Mouse (Mus musculus) intestine, embryonic 16.5 days (tissue): ENCODE data around the gene Acvrl1. TPM values are rescaled to one million over a fixed set of nuclear protein-coding genes. Genes with fewer than 3 reads are reported as not detected.

ENCODE experiments used
- ATAC-seq: fragments of 200-750 bp; cut with Nextera tagmentation; 2 replicates; pipeline ENCODE4 v1.8.0; 2017; ENCODE audit warnings: moderate TSS enrichment, moderate library complexity
- H3K27ac ChIP-seq: fragments of 300-500 bp; sonication (generic); 2 replicates; pipeline ENCODE4 v1.5.1; 2014; ENCODE audit warnings: mild to moderate bottlenecking, low read length
- H3K27me3 ChIP-seq: fragments of 300-500 bp; sonication (generic); replicated peaks from 2 replicates; pipeline ENCODE4 v1.6.1; 2014; ENCODE audit warnings: low read length, control low read depth, mixed read lengths; ENCODE audit not compliant: control insufficient read depth, insufficient read depth
- H3K36me3 ChIP-seq: fragments of 300-500 bp; sonication (generic); 2 replicates; pipeline ENCODE4 v1.6.1; 2014; ENCODE audit warnings: low read length, control low read depth; ENCODE audit not compliant: control insufficient read depth, insufficient read depth
- H3K4me1 ChIP-seq: fragments of 300-500 bp; sonication (generic); 2 replicates; pipeline ENCODE4 v1.6.1; 2014; ENCODE audit warnings: low read length, control low read depth, mixed read lengths; ENCODE audit not compliant: control insufficient read depth, insufficient read depth
- H3K4me2 ChIP-seq: fragments of 300-500 bp; sonication (generic); 2 replicates; pipeline ENCODE4 v1.6.1; 2014; ENCODE audit warnings: low read depth, low read length, control low read depth
- H3K4me3 ChIP-seq: fragments of 300-500 bp; sonication (generic); 2 replicates; pipeline ENCODE4 v1.5.1; 2014; ENCODE audit warnings: mild to moderate bottlenecking, low read length
- H3K9ac ChIP-seq: fragments of 300-500 bp; sonication (generic); 2 replicates; pipeline ENCODE4 v1.6.1; 2014; ENCODE audit warnings: low read depth, low read length
- H3K9me3 ChIP-seq: fragments of 300-500 bp; sonication (generic); 2 replicates; pipeline ENCODE4 v1.6.1; 2016; ENCODE audit warnings: low read length, control low read depth; ENCODE audit not compliant: control insufficient read depth
- WGBS: fragments of 180-500 bp; shearing (Covaris S2); extraction: QIAGEN DNeasy Blood & Tissue Kit; methylation state at CpG from one replicate; pipeline ENCODE4 v1.1.7; 2014; 5-methylcytosine and 5-hydroxymethylcytosine counted together
- polyA plus RNA-seq: library from polyadenylated mRNA; unstranded; fragments of >200 nt; fragmentation: Nextera tagmentation; extraction: Ambion mirVana; gene quantifications from 2 replicates; pipeline ENCODE4 v1.2.1, GENCODE M21; 2015

Gene Acvrl1
- polyA plus RNA-seq = 31.2 and 31.9 TPM in 2 replicates

DNA sequence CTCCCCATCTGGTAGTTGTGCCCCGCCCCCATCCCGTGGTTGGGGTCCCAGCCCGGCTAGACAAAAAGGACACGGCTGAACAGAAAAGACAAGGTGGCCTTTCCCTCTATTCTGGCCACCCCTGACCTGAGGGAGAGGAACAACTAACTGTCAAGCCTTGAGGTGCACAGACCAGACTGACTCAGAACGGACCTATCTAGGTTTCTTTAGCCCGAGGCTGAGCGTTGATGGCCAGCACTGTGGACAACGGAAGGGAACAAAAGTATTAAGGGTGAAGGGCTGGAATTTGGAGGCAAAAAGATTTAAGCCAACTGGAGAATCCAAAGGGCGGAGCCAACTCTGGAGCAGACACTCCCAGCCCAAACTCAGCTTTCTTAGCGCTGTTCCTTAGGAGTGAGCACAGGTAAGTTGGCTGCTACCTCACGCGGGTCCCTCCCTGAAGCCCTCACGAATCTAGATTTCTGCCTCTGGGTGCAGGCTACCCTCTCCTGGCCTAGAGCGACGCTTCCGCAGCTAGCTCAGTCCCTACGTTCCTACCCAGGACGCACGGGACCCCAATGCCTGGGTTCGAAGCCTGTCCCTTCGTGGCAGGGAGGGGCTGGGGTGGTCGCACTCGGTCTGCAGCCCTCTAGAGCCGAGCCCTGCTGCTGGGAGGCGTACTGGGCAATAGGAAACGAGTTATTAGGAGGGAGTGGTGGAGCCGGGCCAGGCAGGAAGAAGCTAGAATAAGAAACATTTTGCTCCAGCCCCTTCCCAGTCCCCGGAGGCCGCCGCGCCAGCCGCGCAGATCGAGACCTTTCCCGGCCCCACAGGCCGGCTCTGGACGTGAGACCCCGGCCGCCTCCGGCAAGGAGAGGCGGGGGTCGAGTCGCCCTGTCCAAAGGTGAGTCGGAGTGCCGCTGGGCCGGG, at the start of gene Acvrl1:
TSS of gene Acvrl1 (plus strand) at position 342 of the 909 bp plus-strand sequence.
- WGBS = 6% methylated on average over 46 of the region's 46 CpGs
- Histone ChIP-seq H3K9ac (peak within 1 kb of the TSS; percentile 86), H3K27me3 (no peaks in the 10 kb centered on the region), H3K4me3 (peak within 1 kb of the TSS; percentile 59), H3K9me3 (no peaks in the 10 kb centered on the region), H3K27ac (peak within 1 kb of the TSS; percentile 76), H3K36me3 (no peaks in the 10 kb centered on the region), H3K4me2 (peak within 1 kb of the TSS; percentile 88), H3K4me1 (peaks cover 35% of the 10 kb centered on the region)
- peak; percentile 50 for ATAC-seq

DNA sequence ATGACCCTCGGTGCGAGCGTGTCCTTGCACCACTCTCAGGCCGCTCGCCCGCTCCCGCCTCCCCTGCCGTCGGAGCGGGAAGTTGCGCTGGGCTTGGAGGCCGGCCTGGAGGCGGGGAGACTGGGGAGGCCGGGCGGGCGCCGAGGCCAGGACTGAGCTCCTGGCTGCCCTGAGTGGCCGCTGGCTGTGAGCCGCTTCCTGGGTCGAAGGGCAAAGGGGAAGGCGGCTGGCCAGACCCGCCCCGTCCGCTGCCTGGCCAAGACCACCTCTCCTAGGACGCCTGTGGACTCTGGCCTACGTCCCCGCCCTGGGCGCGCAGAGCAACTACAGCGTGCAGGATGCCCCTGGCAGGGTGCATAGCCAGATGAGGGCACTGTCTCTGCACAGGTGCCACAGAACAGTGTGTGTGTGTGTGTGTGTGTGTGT, 49.6 kb upstream of the Acvrl1 start:
- H3K9ac ChIP-seq = peak overlapping the region; percentile 88
- peaks cover 34% of the 10 kb centered on the region for H3K4me1 ChIP-seq
- WGBS = 1% methylated on average over 30 of the region's 30 CpGs
- peak overlapping the region; percentile 86 for H3K4me2 ChIP-seq
- no peaks in the 10 kb centered on the region for H3K36me3 ChIP-seq
- ATAC-seq = peak; percentile 89
- H3K27me3 ChIP-seq = no peaks in the 10 kb centered on the region
- H3K9me3 ChIP-seq = no peaks in the 10 kb centered on the region
- H3K4me3 ChIP-seq = peak overlapping the region; percentile 77
- H3K27ac ChIP-seq = peak overlapping the region; percentile 86

DNA sequence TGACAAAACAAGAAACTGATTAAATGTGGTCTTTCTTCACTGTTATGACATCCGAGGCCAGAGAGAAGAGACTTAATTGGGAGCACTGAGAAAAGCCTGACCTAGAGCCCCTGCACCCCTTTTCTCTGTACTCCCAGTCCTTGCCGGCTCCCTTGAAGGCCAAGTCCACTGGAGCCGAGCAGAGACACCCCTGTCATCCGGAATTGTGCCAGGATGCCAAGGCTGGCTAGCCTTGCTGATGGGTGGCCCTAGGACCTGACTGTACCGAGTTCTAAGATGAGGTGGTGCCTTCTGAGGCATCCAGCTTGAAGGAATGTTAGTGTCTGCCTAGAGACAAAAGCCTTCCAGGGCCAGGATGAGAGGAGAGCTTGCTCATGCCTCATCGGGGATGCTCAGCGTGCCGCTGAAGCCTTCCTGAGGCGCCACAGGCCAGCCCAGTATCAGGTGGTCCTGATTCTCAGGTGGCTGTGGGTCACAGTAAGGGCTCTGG, 48.2 kb upstream of the Acvrl1 start:
- Histone ChIP-seq H3K27ac (no peak overlapping the region), H3K36me3 (no peaks in the 10 kb centered on the region), H3K4me3 (no peak overlapping the region), H3K27me3 (no peaks in the 10 kb centered on the region), H3K4me2 (no peak overlapping the region), H3K9ac (no peak overlapping the region), H3K4me1 (peaks cover 33% of the 10 kb centered on the region), H3K9me3 (no peaks in the 10 kb centered on the region)
- no peak for ATAC-seq
- WGBS = 84% methylated on average over 9 of the region's 9 CpGs

DNA sequence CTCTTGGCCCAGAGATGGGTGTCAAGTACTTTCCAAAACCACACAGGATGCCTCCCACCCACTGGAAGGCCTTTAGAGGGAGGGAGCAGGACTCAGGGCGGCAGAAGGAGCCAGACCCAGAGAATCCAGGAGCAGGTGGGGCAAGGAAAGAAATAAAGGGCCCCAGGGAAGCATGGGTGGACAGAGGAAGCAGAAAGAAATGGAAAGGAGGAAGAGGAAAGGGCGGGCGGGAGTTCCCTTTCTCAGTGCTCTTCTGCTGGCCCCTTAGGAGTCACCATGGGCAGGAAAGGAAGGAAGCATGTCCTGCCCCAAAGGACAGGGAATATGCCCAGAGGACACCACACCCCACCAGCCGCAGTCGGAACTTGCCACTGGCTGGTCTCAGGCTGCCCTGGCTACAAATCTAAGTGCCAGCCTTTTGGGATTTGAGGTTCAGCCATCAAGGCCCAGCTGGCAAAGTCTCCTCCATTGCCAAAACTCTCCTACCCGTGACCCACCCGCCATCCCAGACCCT, 47.2 kb upstream of the Acvrl1 start:
- no peak for ATAC-seq
- Histone ChIP-seq H3K9ac (no peak overlapping the region), H3K4me1 (peaks cover 23% of the 10 kb centered on the region), H3K4me2 (no peak overlapping the region), H3K27ac (no peak overlapping the region), H3K4me3 (no peak overlapping the region), H3K27me3 (no peaks in the 10 kb centered on the region), H3K36me3 (no peaks in the 10 kb centered on the region), H3K9me3 (no peaks in the 10 kb centered on the region)
- WGBS = 81% methylated on average over 7 of the region's 7 CpGs

DNA sequence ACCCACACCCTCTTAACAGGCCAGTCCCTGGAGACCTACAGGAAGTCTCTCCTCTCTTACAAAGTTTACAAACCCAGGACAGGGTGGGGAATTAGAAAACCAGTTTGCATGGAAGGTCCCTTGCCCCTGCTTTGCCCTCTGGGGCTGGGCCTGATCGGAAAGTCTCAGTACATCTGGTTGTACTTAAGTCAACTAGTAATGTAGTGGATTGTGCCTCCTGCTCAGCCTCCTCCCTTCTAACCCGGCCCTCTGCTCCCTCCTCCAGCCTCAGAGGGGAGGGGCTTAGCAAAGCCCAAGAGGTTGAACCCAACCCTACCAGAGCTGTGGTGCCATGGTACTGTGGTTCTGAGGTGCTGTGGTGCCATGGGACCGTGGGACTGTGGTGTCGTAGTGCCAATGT, 46.1 kb upstream of the Acvrl1 start:
- Histone ChIP-seq H3K27ac (no peak overlapping the region), H3K36me3 (no peaks in the 10 kb centered on the region), H3K9me3 (no peaks in the 10 kb centered on the region), H3K9ac (no peak overlapping the region), H3K4me1 (peaks cover 16% of the 10 kb centered on the region), H3K4me2 (no peak overlapping the region), H3K27me3 (no peaks in the 10 kb centered on the region), H3K4me3 (no peak overlapping the region)
- ATAC-seq = no peak
- 50% methylated on average over 4 of the region's 4 CpGs for WGBS

DNA sequence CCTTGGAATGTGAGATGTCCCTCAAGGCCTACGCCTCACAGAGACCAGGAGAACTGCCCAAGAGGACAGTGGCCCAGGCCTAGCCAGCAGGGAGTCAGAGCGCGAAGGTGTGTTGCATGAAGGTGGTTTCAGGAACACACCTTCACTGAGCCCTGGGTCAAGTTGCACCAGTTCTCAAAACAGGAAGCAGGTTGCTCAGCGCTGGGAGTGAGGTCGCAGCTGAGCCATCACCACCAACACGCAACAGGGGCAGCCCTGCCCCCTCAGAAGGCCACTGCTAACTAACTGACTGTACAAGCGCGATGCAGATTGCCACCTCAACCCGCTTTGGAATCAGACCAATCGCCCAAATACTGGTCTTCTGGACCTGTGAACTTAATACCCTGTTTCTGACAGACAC, 43.8 kb upstream of the Acvrl1 start:
- 70% methylated on average over 10 of the region's 10 CpGs for WGBS
- H3K4me3 ChIP-seq = no peak overlapping the region
- no peaks in the 10 kb centered on the region for H3K9me3 ChIP-seq
- H3K27ac ChIP-seq = no peak overlapping the region
- ATAC-seq = no peak
- H3K9ac ChIP-seq = no peak overlapping the region
- no peak overlapping the region for H3K4me2 ChIP-seq
- no peaks in the 10 kb centered on the region for H3K27me3 ChIP-seq
- no peaks in the 10 kb centered on the region for H3K36me3 ChIP-seq
- H3K4me1 ChIP-seq = peaks cover 13% of the 10 kb centered on the region; the same call in 1 of the 2 replicates

DNA sequence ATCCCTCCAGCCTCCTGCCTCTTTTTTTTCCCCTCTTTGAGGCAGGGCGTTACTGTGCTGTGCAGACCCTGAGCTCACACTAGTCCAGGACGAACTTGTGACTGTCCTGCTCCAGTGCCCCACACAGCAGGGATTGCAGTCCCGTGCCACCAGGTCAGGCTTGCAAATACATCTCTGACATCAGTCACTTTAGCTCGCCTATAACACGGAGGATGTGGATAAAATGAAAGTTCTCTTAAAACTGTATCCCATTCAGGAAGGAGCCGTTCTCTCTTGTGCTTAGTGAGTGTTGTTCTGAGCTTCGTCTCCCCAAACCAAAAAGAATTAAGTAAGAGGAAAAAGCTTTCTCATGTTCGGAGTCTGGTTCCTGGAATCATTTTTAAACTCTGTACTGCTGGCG, 41.9 kb upstream of the Acvrl1 start:
- no peak overlapping the region for H3K4me3 ChIP-seq
- ATAC-seq = no peak
- no peaks in the 10 kb centered on the region for H3K36me3 ChIP-seq
- H3K9me3 ChIP-seq = no peaks in the 10 kb centered on the region
- H3K4me2 ChIP-seq = no peak overlapping the region
- H3K4me1 ChIP-seq = peaks cover 6% of the 10 kb centered on the region; the same call in 1 of the 2 replicates
- H3K27me3 ChIP-seq = no peaks in the 10 kb centered on the region
- no peak overlapping the region for H3K27ac ChIP-seq
- whole genome bisulfite sequencing = 73% methylated on average over 9 of the region's 9 CpGs
- H3K9ac ChIP-seq = no peak overlapping the region

DNA sequence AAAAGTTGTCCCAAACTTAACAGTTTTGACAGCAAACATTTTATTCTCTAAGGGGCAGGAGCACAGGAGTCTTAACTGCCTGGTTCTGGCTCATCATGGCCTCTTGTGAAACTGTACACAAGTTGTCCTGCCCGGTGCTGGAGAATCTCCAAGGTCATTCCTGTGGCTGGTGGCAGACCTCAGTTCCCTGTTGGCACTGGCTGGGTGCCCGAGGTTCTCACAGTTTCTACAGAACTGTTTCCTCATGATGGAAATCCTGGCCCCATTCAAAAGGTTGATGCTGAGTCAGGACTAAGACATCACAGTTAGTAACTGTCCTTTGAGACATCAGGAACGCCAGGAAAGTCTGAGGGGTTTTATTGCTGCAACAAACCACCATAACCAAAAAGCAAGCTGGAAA, 41.4 kb upstream of the Acvrl1 start:
- ATAC-seq = no peak
- no peaks in the 10 kb centered on the region for H3K36me3 ChIP-seq
- no peak overlapping the region for H3K4me2 ChIP-seq
- H3K4me1 ChIP-seq = peaks cover 4% of the 10 kb centered on the region; the same call in 1 of the 2 replicates
- H3K9me3 ChIP-seq = no peaks in the 10 kb centered on the region
- H3K4me3 ChIP-seq = no peak overlapping the region
- no peak overlapping the region for H3K9ac ChIP-seq
- H3K27ac ChIP-seq = no peak overlapping the region
- 63% methylated on average over 3 of the region's 3 CpGs for WGBS
- H3K27me3 ChIP-seq = no peaks in the 10 kb centered on the region

DNA sequence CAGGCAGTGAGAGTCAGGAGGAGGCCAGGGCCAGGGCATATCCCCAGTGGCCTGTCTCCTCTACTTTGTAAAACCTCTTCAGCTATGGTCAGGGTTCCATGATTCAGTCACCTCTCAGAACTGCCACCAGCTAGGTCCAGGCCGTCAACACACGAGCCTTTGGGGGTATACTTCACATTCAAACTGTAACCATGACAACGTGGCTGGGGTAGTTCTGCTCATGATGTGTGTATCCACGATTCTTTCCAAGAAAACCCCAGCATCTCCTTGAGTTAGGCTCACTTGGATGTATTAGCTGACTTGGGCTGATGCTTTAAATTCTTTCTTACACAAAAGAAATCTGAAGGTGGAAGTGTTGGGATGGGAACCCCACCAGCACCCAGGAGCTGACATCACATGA, 40.0 kb upstream of the Acvrl1 start:
- Histone ChIP-seq H3K4me1 (peaks cover 8% of the 10 kb centered on the region; the same call in 1 of the 2 replicates), H3K36me3 (no peaks in the 10 kb centered on the region), H3K4me3 (no peak overlapping the region), H3K9me3 (no peaks in the 10 kb centered on the region), H3K27ac (no peak overlapping the region), H3K4me2 (no peak overlapping the region), H3K9ac (no peak overlapping the region), H3K27me3 (no peaks in the 10 kb centered on the region)
- WGBS = 73% methylated on average over 4 of the region's 4 CpGs
- no peak for ATAC-seq
